Mouse (Mus musculus): ENCODE data around the gene Tiprl. TPM values are rescaled to one million over a fixed set of nuclear protein-coding genes. Genes with fewer than 3 reads are reported as not detected.

Tiprl gene
- 38.7 to 46.9 TPM (median 45.0 TPM) in 4 replicates for total RNA-seq (2023; ENCODE audit: inconsistent age)

DNA sequence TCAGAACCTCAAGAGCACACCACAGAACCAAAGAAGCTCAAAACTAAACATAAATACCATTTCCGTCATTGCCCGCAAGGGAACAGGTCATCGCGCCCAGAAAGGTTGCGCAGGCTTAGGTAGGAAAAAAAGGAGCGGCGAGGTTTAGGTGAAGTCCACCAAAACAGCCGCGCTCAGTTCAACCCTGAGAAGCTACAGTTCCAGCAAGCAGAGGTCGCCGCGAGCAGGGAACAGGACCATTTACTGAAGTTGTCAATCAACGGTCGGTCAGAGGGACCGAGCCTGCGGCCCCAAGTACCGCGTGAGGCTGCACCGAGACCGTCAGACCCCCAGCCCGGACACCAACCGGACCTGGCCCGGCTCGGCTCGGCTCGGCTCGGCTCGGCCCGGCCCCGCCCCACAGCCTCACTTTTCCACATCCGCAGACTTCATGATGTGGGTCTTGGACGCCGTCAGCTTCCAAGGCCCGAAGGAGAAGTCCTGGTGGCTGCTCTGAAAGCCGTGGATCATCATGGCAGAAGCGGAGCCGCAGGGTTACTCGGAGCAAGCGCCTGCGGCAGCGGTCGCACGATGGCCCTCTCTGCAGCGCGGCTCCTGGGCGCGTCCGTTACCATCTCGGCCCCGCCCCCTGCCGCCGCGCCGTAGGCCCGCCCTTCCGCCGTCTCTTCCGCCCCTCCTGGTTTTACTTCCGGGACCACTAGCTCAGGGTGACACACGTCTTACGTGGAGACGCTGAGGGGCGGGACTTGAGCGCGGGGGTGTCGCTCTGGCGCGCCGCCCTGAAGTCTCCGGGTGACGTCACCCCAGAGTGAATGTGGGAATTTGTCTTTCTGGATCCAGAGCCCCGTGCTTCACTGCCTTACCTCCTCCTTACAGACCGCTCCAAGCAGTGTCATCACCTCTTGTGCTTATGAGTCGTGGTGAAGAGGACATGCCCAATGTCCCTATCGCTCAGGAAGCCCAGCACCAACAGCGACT, at the start of gene Tiprl:
TSS of gene Tiprl (minus strand) at position 676 of the 978 bp plus-strand sequence.

DNA sequence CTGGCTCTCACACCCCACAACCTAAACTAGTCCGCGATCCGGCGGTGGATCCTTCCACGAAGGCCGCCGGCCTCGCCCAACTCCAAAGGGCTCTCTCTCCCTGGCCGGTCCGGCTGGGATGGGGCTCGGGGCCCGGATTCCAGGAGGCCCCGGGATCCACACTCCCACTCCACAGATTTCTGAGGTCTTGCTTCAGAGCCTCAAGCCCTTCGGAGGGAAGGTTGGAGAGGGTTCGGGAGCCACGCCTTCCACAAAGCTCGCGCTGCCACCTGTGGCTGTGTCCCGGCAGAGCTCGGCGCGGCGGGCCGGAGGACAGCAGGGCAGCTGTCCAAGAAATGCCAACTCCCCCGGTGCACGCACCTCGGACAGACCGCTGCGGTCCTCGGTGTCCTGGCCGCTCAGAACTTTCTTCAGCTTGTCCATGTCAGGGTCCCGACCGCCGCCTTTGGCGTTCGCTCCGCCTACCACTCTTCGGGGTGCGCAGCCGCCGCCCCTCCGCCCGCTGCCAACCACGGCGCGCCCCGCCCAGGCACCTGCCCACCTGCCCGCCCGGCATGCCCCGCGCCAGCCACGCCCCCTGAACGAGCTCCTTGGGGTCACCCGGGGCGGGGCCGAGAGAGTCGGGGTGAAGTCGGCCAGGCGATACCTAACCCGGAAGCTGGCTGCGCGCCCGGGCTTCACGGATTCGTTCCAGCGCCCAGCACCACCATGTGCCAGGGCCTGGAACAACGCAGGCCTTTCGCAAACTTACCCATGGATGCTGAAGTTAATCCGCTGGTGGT, 42.7 kb downstream of the Tiprl start, which contains the start of gene Sft2d2:
TSS of gene Sft2d2 (minus strand) at position 559 of the 782 bp plus-strand sequence.

Other genes starting within 250 kb of the Tiprl start
- 0.36 to 0.90 TPM (median 0.55 TPM) in 3 of 4 replicates, not detected in the other for gene Tbx19, start 76.2 kb downstream of the Tiprl start, total RNA-seq (2023; ENCODE audit: inconsistent age)
- 28.8 to 30.1 TPM (median 29.4 TPM) in 4 replicates for gene Sft2d2, start 42.6 kb downstream of the Tiprl start, total RNA-seq (2023; ENCODE audit: inconsistent age)
- 0.09 TPM in 1 of 4 replicates, not detected in the others for gene Gpr161, start 58.8 kb upstream of the Tiprl start, total RNA-seq (2023; ENCODE audit: inconsistent age)
- gene Dcaf6, start 223.5 kb upstream of the Tiprl start, total RNA-seq (2023; ENCODE audit: inconsistent age) = 20.1 to 28.5 TPM (median 26.8 TPM) in 4 replicates
- gene Mpc2, start 223.6 kb upstream of the Tiprl start, total RNA-seq (2023; ENCODE audit: inconsistent age) = 29.0 to 31.9 TPM (median 30.6 TPM) in 4 replicates
- 0.57 to 0.74 TPM (median 0.72 TPM) in 3 of 4 replicates, not detected in the other for gene Adcy10, start 248.2 kb upstream of the Tiprl start, total RNA-seq (2023; ENCODE audit: inconsistent age)